Mouse (Mus musculus): Measurements from ENCODE around the gene Rcc2. TPM values are rescaled to one million over a fixed set of nuclear protein-coding genes. Genes with fewer than 3 reads are reported as not detected.

The Rcc2 gene
- total and polyA plus RNA-seq, 3 experiments, result 187 to 348 (median 249) TPM

DNA sequence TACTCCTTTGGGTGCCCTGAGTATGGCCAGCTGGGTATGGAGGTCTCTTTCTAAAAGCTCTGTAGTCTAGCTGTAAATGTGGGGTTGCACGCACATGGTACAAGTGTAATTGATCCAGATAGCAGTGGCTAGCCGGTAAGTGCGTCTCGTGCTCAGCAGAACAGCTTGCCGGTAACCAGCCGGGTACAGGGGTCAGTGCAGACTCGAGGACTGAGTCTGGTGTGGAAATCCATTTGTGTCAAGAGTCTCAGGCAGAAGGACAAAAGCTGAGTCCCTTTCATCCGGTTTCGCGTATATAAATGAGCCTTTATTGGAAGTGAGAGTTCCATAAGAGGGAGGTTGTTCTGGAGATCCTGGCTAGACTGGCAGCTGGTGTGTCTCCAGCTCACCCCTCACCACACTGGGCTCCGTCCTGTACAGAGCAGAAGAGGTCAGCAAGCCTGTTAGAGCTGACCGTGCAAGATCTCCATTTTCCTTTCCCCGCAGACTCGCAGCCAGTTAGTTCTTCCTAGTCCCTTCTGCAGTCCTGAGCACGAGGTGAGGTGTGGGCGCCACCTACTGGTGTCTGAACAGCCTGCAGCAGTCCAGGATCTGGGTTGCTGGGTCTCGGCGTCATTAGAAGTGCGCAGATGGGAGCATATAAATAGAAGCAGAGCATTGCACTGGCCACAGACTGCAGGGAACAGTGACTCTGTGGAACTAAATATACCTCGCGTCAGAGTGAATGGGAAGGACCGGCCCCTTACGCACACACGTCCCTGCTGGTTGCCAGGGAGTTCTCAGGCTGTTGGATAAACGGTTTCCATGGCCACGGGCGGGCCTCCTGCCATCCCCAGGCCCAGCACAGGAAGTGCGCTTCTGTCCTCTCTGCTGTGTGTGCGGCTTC lies 13.4 kb downstream of the Rcc2 start:
- Histone ChIP-seq H3K79me2 (replicated peaks; ENCODE audit: control insufficient read depth, extremely low read depth, insufficient read depth, poor library complexity, severe bottlenecking) (peaks cover 18% of the 10 kb centered on the region), H3K27ac (ENCODE audit: insufficient read depth, low read depth) (no peak overlapping the region), H3K9ac (ENCODE audit: insufficient read depth, low read depth) (no peak overlapping the region), H3K27me3 (replicated peaks) (no peaks in the 10 kb centered on the region), H3K4me3 (replicated peaks in 1 of 3; ENCODE audit: low read depth in 2 of 3, low read length in 2 of 3, poor library complexity in 1 of 3) (no peak overlapping the region), H3K4me2 (ENCODE audit: insufficient read depth, low read depth, poor library complexity, severe bottlenecking) (no peak overlapping the region), H3K36me3 (replicated peaks in 1 of 2; ENCODE audit: control insufficient read depth in 1 of 2, insufficient read depth in 1 of 2, low read length in 1 of 2) (peaks cover 95 to 98% of the 10 kb centered on the region in 2 experiments), H3K4me1 (ENCODE audit: control insufficient read depth in 1 of 2, insufficient read depth in 2 of 2) (peaks cover 2 to 56% of the 10 kb centered on the region in 2 experiments; a peak in 2 of 4 replicates), H3K9me3 (replicated peaks; ENCODE audit: low read length) (no peaks in the 10 kb centered on the region)
- dilution Hi-C loops (cut with MboI; ENCODE audit: extremely low pct_ligation_motif_present, extremely low pct_unique_long_range_greater_than_20kb, low sequenced_read_pairs), result no loop called here
- DNase-seq (ENCODE audit: extremely low read depth), result peak; percentile 87
- TF ChIP-seq MAX (IDR thresholded peaks at IDR 0.05; ENCODE audit: low read length) (peak; percentile 67), TCF12 (IDR thresholded peaks at IDR 0.05; ENCODE audit: low read depth, low read length) (peak; percentile 39; the same call in 1 of the 2 replicates), SMC3 (IDR thresholded peaks at IDR 0.05; ENCODE audit: low read depth, low read length) (peak; percentile 90), ZC3H11A (IDR thresholded peaks at IDR 0.05; ENCODE audit: low read depth, low read length) (peak; percentile 61), MYC (IDR thresholded peaks at IDR 0.05; ENCODE audit: low read depth, low read length) (peak; percentile 88), ELF1 (IDR thresholded peaks at IDR 0.05; ENCODE audit: low read depth, low read length) (peak; percentile 51; the same call in 1 of the 2 replicates), JUND (conservative IDR thresholded peaks at IDR 0.05; ENCODE audit: low read depth, low read length) (no peak), CTCF (conservative IDR thresholded peaks at IDR 0.05 in 1 of 2, IDR thresholded peaks at IDR 0.05 in 1 of 2; ENCODE audit: low read depth in 2 of 2, low read length in 2 of 2) (peak; percentile 73 to 92), ZMIZ1 (IDR thresholded peaks at IDR 0.05; ENCODE audit: low read depth, low read length) (no peak), HCFC1 (IDR thresholded peaks at IDR 0.05; ENCODE audit: low read depth, low read length) (no peak), RAD21 (IDR thresholded peaks at IDR 0.05; ENCODE audit: low read depth, low read length) (peak; percentile 87), MEF2A (IDR thresholded peaks at IDR 0.05; ENCODE audit: borderline replicate concordance, low read depth, low read length) (0 out of 2 replicates have a peak, but pooled peaks have one; percentile 30)
- in situ Hi-C loops (cut with MboI; ENCODE audit: low pct_ligation_motif_present, low pct_unique_long_range_greater_than_20kb, low sequenced_read_pairs), result loop anchor here (5.0 kb wide), 1 partner anchor 36 kb away; no protein-coding TSS in a partner anchor

DNA sequence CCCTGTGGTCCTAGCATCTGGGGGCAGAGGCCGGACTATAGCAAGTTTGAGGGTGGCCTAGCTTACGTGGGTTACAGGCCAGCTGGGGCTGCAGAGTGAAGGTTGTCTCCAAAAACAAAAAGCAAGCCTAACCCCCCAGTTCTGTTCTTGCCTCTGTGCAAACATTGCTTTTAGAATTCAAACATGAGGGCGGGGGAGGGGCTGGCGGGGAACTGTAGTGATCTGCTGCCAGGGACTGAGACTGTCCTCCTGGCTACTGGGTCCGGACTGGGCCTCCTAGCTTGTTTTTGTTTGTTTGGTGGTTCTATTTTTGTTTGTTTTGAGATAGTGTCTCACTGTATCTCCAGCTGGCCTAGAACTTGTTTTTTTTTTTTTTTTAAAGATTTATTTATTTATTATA lies 14.2 kb downstream of the Rcc2 start:
- H3K27me3 ChIP-seq (replicated peaks), result no peaks in the 10 kb centered on the region
- no peak for TF ChIP-seq ETS1 (conservative IDR thresholded peaks at IDR 0.05; ENCODE audit: low read depth, low read length)
- no peak for TF ChIP-seq POLR2A (IDR thresholded peaks at IDR 0.05; ENCODE audit: low read depth, low read length)
- TF ChIP-seq HCFC1 (IDR thresholded peaks at IDR 0.05; ENCODE audit: low read depth, low read length), result no peak
- TF ChIP-seq EP300 (IDR thresholded peaks at IDR 0.05; ENCODE audit: low read length), result no peak
- TF ChIP-seq USF2 (conservative IDR thresholded peaks at IDR 0.05; ENCODE audit: low read depth, low read length), result no peak
- no peak for TF ChIP-seq TBP (conservative IDR thresholded peaks at IDR 0.05; ENCODE audit: low read depth, low read length)
- no peak for TF ChIP-seq SIN3A (IDR thresholded peaks at IDR 0.05; ENCODE audit: low read length)
- TF ChIP-seq NRF1 (IDR thresholded peaks at IDR 0.05; ENCODE audit: low read depth, low read length), result no peak
- no peak for TF ChIP-seq TCF12 (IDR thresholded peaks at IDR 0.05; ENCODE audit: low read depth, low read length)
- TF ChIP-seq USF1 (IDR thresholded peaks at IDR 0.05; ENCODE audit: low read depth, low read length), result no peak
- TF ChIP-seq GABPA (IDR thresholded peaks at IDR 0.05; ENCODE audit: insufficient replicate concordance, low read depth, low read length), result no peak
- no peak for TF ChIP-seq NELFE (IDR thresholded peaks at IDR 0.05; ENCODE audit: low read depth, low read length)
- TF ChIP-seq UBTF (IDR thresholded peaks at IDR 0.05; ENCODE audit: low read depth, low read length), result no peak
- no peak for TF ChIP-seq MAZ (IDR thresholded peaks at IDR 0.05; ENCODE audit: low read depth, low read length)
- TF ChIP-seq IRF4 (IDR thresholded peaks at IDR 0.05; ENCODE audit: low read depth, low read length), result no peak
- TF ChIP-seq RAD21 (IDR thresholded peaks at IDR 0.05; ENCODE audit: low read depth, low read length), result no peak
- TF ChIP-seq MYC (IDR thresholded peaks at IDR 0.05; ENCODE audit: low read depth, low read length), result no peak
- TF ChIP-seq MXI1 (IDR thresholded peaks at IDR 0.05; ENCODE audit: low read depth, low read length), result no peak
- no peak for TF ChIP-seq POLR2AphosphoS2 (IDR thresholded peaks at IDR 0.05; ENCODE audit: low read depth, low read length)
- no peak overlapping the region for H3K4me3 ChIP-seq (replicated peaks in 1 of 3; ENCODE audit: low read depth in 2 of 3, low read length in 2 of 3, poor library complexity in 1 of 3)
- H3K27ac ChIP-seq (ENCODE audit: insufficient read depth, low read depth), result no peak overlapping the region
- peaks cover 2 to 47% of the 10 kb centered on the region in 2 experiments; a peak in 2 of 4 replicates for H3K4me1 ChIP-seq (ENCODE audit: control insufficient read depth in 1 of 2, insufficient read depth in 2 of 2)
- H3K4me2 ChIP-seq (ENCODE audit: insufficient read depth, low read depth, poor library complexity, severe bottlenecking), result no peak overlapping the region
- H3K36me3 ChIP-seq (replicated peaks in 1 of 2; ENCODE audit: control insufficient read depth in 1 of 2, insufficient read depth in 1 of 2, low read length in 1 of 2), result peaks cover 94 to 97% of the 10 kb centered on the region in 2 experiments
- dilution Hi-C loops (cut with MboI; ENCODE audit: extremely low pct_ligation_motif_present, extremely low pct_unique_long_range_greater_than_20kb, low sequenced_read_pairs) (no loop called here), in situ Hi-C loops (cut with MboI; ENCODE audit: low pct_ligation_motif_present, low pct_unique_long_range_greater_than_20kb, low sequenced_read_pairs) (loop anchor here (5.0 kb wide), 1 partner anchor 37 kb away; no protein-coding TSS in a partner anchor)
- DNase-seq (ENCODE audit: extremely low read depth), result no peak
- no peaks in the 10 kb centered on the region for H3K9me3 ChIP-seq (replicated peaks; ENCODE audit: low read length)
- H3K9ac ChIP-seq (ENCODE audit: insufficient read depth, low read depth), result no peak overlapping the region
- peaks cover 10% of the 10 kb centered on the region for H3K79me2 ChIP-seq (replicated peaks; ENCODE audit: control insufficient read depth, extremely low read depth, insufficient read depth, poor library complexity, severe bottlenecking)
